Mouse (Mus musculus) liver, embryonic 13.5 days (tissue): ENCODE results near the gene Ap5z1. TPM values are rescaled to one million over a fixed set of nuclear protein-coding genes. Genes with fewer than 3 reads are reported as not detected.

ENCODE experiments used
- ATAC-seq: fragments of 200-750 bp; cut with Nextera tagmentation; 2 replicates; pipeline ENCODE4 v1.8.0; 2017; ENCODE audit warnings: low read depth, mild to moderate bottlenecking, moderate number of reproducible peaks, moderate library complexity
- DNase-seq: peaks from one replicate; pipeline ENCODE4 v3.0.0; 2022
- H3K27ac ChIP-seq: fragments of 300-500 bp; sonication (generic); 2 replicates; pipeline ENCODE4 v1.5.1; 2015; ENCODE audit warnings: moderate library complexity, mild to moderate bottlenecking, inconsistent platforms
- H3K27me3 ChIP-seq: fragments of 300-500 bp; sonication (generic); 2 replicates; pipeline ENCODE4 v1.6.1; 2015; ENCODE audit warnings: mild to moderate bottlenecking, inconsistent platforms
- H3K36me3 ChIP-seq: fragments of 300-500 bp; sonication (generic); 2 replicates; pipeline ENCODE4 v1.6.1; 2015; ENCODE audit warnings: mild to moderate bottlenecking, inconsistent platforms
- H3K4me1 ChIP-seq: fragments of 300-500 bp; sonication (generic); replicated peaks from 2 replicates; pipeline ENCODE4 v1.6.1; 2015; ENCODE audit warnings: inconsistent platforms
- H3K4me2 ChIP-seq: fragments of 300-500 bp; sonication (generic); 2 replicates; pipeline ENCODE4 v1.6.1; 2015; ENCODE audit warnings: inconsistent platforms, mild to moderate bottlenecking, moderate library complexity
- H3K4me3 ChIP-seq: fragments of 300-500 bp; sonication (generic); replicated peaks from 2 replicates; pipeline ENCODE4 v1.5.1; 2015; ENCODE audit warnings: mild to moderate bottlenecking, inconsistent platforms
- H3K9ac ChIP-seq: fragments of 300-500 bp; sonication (generic); 2 replicates; pipeline ENCODE4 v1.6.1; 2015; ENCODE audit warnings: mild to moderate bottlenecking, inconsistent platforms
- H3K9me3 ChIP-seq: fragments of 300-500 bp; sonication (generic); replicated peaks from 2 replicates; pipeline ENCODE4 v1.6.1; 2016; ENCODE audit warnings: inconsistent platforms
- WGBS: fragments of 180-500 bp; shearing (Covaris S2); methylation state at CpG from one replicate; pipeline ENCODE4 v1.1.7; 2015; ENCODE audit not compliant: insufficient replicate concordance; 5-methylcytosine and 5-hydroxymethylcytosine counted together
- polyA plus RNA-seq: library from polyadenylated mRNA; unstranded; fragments of >200 nt; fragmentation: Nextera tagmentation; extraction: Ambion mirVana; gene quantifications from 2 replicates; pipeline ENCODE4 v1.2.1, GENCODE M21; 2015

The Ap5z1 gene
- polyA plus RNA-seq, 1 experiment from 2014 or later, result 4.5 TPM

DNA sequence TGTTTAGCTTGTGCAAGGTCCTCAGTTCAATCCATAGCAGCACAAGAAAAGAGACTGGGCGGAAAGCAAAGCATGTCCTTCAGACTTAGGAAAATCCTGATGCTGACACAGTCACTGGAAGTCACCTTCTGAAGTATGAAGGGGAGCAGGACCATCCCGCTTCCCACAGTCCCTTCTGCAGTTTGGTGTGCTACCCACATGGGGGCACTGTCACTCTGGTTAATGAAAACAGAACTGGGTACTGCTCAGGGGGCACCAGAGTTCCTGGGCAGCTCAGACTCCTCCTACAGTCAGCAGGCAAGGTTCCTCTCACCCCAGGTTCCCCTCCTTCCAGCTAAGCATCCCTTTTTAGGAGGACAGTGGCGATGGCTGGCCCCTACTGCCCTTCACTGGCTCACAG is 35.2 kb downstream of the Ap5z1 start:
- Histone ChIP-seq H3K4me3 (no peak overlapping the region), H3K9ac (no peak overlapping the region), H3K27me3 (peaks cover 6% of the 10 kb centered on the region; the same call in 1 of the 2 replicates), H3K9me3 (no peaks in the 10 kb centered on the region), H3K4me1 (no peaks in the 10 kb centered on the region), H3K4me2 (no peak overlapping the region), H3K27ac (no peak overlapping the region), H3K36me3 (no peaks in the 10 kb centered on the region)
- DNase-seq (no peak), ATAC-seq (no peak)
- 30% methylated on average over 3 of the region's 3 CpGs for WGBS

DNA sequence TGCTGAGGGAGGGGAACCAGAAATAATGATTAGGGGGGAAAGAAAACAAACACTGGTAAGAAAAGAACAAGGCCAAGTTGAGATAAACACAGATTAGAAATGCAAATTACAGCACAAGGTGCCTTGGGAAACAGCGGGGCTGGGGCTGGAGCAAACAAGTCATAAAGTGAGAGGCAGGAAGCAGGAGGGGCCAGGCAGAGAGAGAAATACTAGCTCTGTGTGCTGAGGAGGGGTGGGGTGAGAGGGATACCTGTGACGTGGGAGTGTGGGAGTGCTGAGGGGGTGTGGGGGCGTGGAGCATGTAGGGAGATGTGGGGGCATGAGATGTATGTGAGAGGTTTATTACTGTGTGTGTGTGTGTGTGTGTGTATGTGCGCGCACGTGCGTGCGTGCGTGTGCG is 37.2 kb downstream of the Ap5z1 start:
- no peak for DNase-seq
- H3K4me3 ChIP-seq, result no peak overlapping the region
- H3K27ac ChIP-seq, result no peak overlapping the region
- H3K9ac ChIP-seq, result no peak overlapping the region
- ATAC-seq, result no peak
- H3K4me1 ChIP-seq, result no peaks in the 10 kb centered on the region
- H3K36me3 ChIP-seq, result no peaks in the 10 kb centered on the region
- H3K27me3 ChIP-seq, result peaks cover 3% of the 10 kb centered on the region; the same call in 1 of the 2 replicates
- H3K4me2 ChIP-seq, result no peak overlapping the region
- WGBS, result 70% methylated on average over 10 of the region's 10 CpGs
- no peaks in the 10 kb centered on the region for H3K9me3 ChIP-seq

DNA sequence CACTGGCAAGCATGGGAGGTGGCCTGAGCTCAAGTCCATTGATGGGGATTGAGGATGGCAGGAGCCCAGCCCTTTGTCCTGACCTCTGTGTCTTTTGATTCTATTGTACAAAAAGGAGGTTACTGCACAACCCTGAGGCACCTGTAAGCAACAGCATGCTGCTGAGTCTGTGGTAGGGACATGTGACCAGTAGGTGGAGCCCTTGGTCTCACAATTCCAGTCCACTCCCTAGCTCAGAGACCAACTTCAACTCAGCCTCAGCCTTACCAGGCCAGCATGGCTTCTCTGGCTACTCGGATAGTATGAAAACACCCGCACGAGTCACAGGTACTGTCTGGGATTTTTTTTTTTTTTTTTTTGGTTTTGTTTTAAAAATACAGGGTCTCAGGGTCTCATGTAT is 38.7 kb downstream of the Ap5z1 start:
- DNase-seq (peak; percentile 66), ATAC-seq (peak; percentile 70)
- Histone ChIP-seq H3K9me3 (no peaks in the 10 kb centered on the region), H3K4me1 (no peaks in the 10 kb centered on the region), H3K4me2 (no peak overlapping the region), H3K27ac (no peak overlapping the region), H3K4me3 (no peak overlapping the region), H3K36me3 (no peaks in the 10 kb centered on the region), H3K27me3 (peaks cover 3% of the 10 kb centered on the region; the same call in 1 of the 2 replicates), H3K9ac (no peak overlapping the region)
- WGBS, result 3% methylated on average over 3 of the region's 3 CpGs

DNA sequence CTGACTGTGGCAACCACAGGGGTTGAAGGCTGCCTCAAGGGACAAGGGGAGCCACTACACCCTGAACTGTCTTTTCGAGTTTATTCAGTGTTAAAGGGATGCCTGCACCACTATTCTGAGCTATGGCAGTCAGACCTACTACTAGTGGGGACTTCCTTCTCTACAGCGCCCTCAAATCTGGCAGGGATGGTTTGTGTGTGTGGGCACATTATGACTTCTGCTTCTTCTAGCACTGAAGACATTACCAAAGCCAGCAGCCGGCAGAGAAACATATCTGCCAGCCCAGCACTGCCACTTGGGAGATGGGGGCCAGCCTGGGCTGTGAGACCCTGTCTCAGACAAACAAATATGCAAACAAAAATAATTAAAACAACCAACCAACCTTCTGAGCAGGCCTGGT is 40.4 kb downstream of the Ap5z1 start:
- H3K36me3 ChIP-seq, result no peaks in the 10 kb centered on the region
- H3K9me3 ChIP-seq, result no peaks in the 10 kb centered on the region
- ATAC-seq (no peak), DNase-seq (no peak)
- H3K9ac ChIP-seq, result no peak overlapping the region
- peaks cover 5% of the 10 kb centered on the region for H3K27me3 ChIP-seq
- 55% methylated on average over 3 of the region's 3 CpGs for WGBS
- H3K4me3 ChIP-seq, result no peak overlapping the region
- no peak overlapping the region for H3K27ac ChIP-seq
- no peak overlapping the region for H3K4me2 ChIP-seq
- no peaks in the 10 kb centered on the region for H3K4me1 ChIP-seq

DNA sequence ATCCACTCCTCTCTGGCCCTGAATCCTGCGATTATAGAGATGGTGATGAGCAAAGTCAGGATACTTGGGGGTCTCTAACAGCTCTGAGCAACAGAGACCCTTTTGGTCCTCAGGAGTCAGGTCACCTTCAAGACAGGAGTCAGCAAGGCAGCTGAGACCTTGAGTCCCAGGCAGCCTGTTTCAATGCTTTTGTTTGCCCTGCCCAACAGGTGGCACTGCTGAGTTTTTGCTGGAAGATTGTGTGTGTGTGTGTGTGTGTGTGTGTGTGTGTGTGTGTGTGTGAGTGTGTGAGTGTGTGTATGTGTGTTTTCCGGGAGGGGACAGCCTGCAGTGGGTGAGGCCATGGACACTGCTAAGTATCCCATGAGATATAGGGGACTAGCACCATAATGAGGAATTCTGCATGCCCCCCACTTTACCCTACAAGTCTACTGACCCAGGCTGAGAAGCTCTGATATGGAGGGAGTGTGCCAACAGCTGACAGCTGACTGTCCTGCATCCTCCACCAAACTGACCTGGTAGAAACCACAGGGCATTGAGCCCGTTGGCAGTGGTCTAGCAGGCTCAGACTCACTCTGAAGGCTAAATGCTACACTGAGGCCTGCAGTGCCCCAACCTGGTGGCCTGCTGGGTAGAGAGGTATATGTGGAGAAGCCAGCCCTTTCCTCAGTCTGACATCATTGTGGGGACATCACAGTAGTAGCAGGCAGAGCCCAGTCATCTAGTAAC is 42.1 kb downstream of the Ap5z1 start:
- H3K4me3 ChIP-seq, result no peak overlapping the region
- no peak overlapping the region for H3K9ac ChIP-seq
- no peaks in the 10 kb centered on the region for H3K9me3 ChIP-seq
- ATAC-seq, result no peak
- no peak overlapping the region for H3K4me2 ChIP-seq
- peaks cover 7% of the 10 kb centered on the region for H3K27me3 ChIP-seq
- no peak for DNase-seq
- 43% methylated on average over 3 of the region's 3 CpGs for WGBS
- H3K4me1 ChIP-seq, result no peaks in the 10 kb centered on the region
- no peaks in the 10 kb centered on the region for H3K36me3 ChIP-seq
- no peak overlapping the region for H3K27ac ChIP-seq

DNA sequence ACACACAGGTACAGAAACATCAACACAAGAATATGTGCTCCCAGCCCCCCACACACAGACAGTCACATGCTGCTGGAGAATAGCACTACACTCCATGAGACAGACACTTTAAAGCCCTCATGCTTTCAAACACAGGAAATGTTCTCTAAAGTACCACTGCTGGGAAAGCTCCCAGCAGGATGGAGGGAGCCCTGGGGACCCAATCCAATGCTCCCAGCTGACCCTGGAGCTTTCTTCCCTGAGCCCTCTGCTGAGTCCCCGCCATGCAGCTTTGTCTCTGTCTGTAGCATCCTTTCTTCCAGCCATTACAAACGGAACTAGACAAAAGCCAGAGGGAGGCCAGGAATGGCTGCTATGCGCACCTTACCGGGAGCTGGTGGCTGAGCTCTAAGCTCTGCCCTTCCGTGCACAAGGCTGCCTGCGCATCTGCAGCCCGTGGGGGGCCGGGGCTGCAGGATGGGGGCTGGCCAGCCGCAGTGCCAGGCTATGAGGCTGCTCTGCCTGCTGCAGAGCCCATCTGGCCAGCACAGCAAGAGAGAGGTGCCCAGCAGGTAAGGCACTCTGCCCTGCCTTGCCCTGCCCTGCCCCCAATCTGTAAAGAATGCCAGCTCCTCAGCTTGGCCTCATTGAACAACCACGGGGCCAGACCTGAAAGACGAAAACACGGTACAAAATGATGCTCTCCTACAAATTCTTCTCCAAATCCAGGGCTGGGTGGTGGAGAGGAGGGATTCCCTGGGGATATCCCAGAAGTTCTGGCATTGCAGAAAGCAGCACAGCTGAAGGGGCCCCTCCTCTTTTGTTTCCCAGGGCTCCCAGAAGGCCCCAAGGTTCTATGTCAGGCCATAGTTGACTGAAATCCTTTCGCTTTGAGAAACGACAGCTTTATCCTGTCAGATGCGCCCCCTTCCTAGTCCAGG is 45.7 kb downstream of the Ap5z1 start:
- Histone ChIP-seq H3K4me1 (no peaks in the 10 kb centered on the region), H3K36me3 (no peaks in the 10 kb centered on the region), H3K27me3 (peaks cover 7% of the 10 kb centered on the region), H3K4me2 (no peak overlapping the region), H3K9ac (no peak overlapping the region), H3K9me3 (no peaks in the 10 kb centered on the region), H3K27ac (no peak overlapping the region), H3K4me3 (no peak overlapping the region)
- ATAC-seq, result no peak
- no peak for DNase-seq
- 39% methylated on average over 15 of the region's 15 CpGs for WGBS

DNA sequence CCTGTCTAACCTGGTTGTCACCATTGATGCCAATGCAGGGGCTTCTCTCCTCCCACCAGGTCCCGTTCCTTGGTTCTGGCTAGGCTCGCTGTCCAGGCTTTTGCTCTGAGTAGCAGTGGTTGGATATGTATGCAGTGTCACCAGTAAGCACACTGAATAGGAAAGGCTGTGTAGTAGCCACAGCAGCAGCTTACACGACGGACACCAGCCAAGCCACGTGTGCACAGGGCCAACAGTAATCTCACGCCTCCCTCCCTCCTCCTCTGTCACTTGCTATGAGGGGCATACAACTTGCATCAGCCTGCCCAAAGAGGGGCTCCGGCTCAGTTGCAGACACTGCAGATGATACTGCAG is 46.3 kb downstream of the Ap5z1 start:
- Histone ChIP-seq H3K36me3 (no peaks in the 10 kb centered on the region), H3K9ac (no peak overlapping the region), H3K4me1 (no peaks in the 10 kb centered on the region), H3K27ac (no peak overlapping the region), H3K9me3 (no peaks in the 10 kb centered on the region), H3K4me2 (no peak overlapping the region), H3K4me3 (no peak overlapping the region), H3K27me3 (peaks cover 7% of the 10 kb centered on the region)
- WGBS, result 67% methylated on average over 7 of the region's 7 CpGs
- DNase-seq (no peak), ATAC-seq (no peak)

DNA sequence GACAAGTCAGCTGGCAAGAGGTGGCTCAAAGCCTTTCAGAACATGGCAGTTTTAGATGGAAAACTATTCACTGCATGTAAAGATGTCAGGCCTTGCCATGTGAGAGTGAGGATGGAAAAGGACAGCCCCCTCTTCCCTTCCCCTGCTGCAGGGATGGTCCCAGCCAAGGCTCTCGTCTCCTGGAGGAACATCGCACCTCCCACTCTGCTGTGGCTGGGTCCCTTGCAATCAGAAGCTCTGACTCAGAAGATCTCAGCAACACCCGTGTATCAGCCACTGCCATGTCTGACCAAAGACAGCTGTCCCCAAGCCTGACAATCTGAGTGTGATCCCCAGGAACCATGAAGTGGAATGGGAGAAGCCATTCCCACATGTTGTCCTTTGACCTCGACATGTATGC is 48.4 kb downstream of the Ap5z1 start:
- H3K4me2 ChIP-seq, result no peak overlapping the region
- H3K9ac ChIP-seq, result no peak overlapping the region
- WGBS, result 55% methylated on average over 4 of the region's 4 CpGs
- no peaks in the 10 kb centered on the region for H3K9me3 ChIP-seq
- no peaks in the 10 kb centered on the region for H3K4me1 ChIP-seq
- ATAC-seq, result no peak
- no peak overlapping the region for H3K27ac ChIP-seq
- DNase-seq, result no peak
- H3K4me3 ChIP-seq, result no peak overlapping the region
- no peaks in the 10 kb centered on the region for H3K36me3 ChIP-seq
- peaks cover 7% of the 10 kb centered on the region for H3K27me3 ChIP-seq

DNA sequence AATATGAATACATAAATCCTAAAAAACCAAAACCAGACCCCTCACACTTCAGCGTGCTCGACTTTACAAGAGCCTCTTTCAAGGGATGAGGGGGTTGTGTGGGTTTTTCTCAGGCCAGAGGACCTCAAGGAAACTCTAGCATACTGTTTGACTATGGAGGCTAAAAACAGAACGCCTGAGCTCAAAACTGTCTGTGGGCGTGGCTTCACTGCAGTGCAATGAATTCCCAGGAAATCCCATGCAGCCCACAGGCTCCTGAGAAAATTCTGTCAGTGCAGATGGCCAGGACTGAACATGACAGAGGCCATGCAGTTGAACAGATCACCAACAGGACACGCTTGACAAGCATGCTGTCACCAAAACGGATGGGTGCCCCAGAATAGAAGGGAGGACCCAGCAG is 55.2 kb downstream of the Ap5z1 start:
- Histone ChIP-seq H3K9ac (no peak overlapping the region), H3K27ac (no peak overlapping the region), H3K36me3 (no peaks in the 10 kb centered on the region), H3K4me3 (no peak overlapping the region), H3K4me1 (peaks cover 18% of the 10 kb centered on the region), H3K9me3 (no peaks in the 10 kb centered on the region), H3K27me3 (no peaks in the 10 kb centered on the region), H3K4me2 (no peak overlapping the region)
- no peak for DNase-seq
- ATAC-seq, result no peak
- WGBS, result 47% methylated on average over 6 of the region's 6 CpGs

DNA sequence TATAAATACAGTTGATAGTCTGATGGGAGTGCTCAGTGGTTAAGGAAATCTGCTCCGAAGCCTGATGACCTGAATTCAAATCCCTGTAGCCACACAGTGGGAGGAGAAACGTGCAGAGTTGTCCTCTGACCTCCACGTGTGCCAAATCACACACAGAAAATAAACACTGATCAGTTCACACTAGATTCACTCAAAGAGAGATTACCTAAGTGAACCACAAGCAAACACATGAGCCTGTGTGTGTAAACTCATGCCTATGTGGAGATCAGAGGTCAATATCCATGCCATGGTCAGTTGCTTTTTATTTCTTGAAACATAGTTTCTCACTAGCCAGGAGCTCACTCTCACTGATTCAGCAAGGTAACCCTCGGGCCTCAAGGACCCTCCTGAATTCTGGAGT is 56.6 kb downstream of the Ap5z1 start:
- Histone ChIP-seq H3K36me3 (no peaks in the 10 kb centered on the region), H3K4me1 (peaks cover 18% of the 10 kb centered on the region), H3K4me3 (no peak overlapping the region), H3K9ac (no peak overlapping the region), H3K27ac (peak overlapping the region; percentile 83), H3K9me3 (no peaks in the 10 kb centered on the region), H3K27me3 (no peaks in the 10 kb centered on the region), H3K4me2 (0 out of 2 replicates have a peak overlapping the region, but pooled peaks have one; percentile 27)
- DNase-seq (no peak), ATAC-seq (no peak)
- WGBS, result 57% methylated on average over 4 of the region's 4 CpGs

DNA sequence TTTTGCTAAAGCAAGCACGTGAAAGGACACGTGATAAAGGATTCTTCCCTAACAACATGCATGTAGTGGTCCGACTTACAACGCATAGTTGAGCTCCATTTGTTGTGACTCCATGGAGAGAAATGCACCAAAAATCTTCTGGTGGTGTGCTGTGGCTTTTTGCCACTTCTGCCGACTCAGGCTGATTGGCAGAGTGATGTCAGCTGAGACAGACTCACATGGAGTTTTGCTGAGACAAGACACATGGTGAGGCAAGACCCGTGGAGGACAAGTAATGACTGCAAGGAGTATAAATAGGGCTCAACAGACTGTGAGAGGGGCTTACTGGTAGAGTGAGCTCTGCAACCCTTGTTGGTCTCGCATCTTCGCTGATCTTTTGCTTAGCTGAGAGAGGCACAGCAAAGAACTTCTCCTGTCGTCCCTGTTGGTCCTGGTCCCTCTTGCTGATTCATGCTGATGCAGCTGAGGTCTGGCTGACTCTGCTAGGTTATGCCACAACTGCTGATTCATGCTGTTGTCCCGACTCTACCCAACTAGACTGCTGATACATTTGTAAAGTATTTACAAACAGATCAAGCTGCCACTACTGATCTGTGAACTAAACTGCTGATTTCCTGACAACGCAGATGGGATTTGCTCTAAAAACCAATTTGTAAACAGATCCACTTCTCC is 57.6 kb downstream of the Ap5z1 start:
- peaks cover 18% of the 10 kb centered on the region for H3K4me1 ChIP-seq
- ATAC-seq, result peak; percentile 95
- no peaks in the 10 kb centered on the region for H3K27me3 ChIP-seq
- H3K4me2 ChIP-seq, result peak overlapping the region; percentile 27; the same call in 1 of the 2 replicates
- no peak overlapping the region for H3K4me3 ChIP-seq
- H3K27ac ChIP-seq, result peak overlapping the region; percentile 83
- H3K36me3 ChIP-seq, result no peaks in the 10 kb centered on the region
- H3K9ac ChIP-seq, result peak overlapping the region; percentile 26; the same call in 1 of the 2 replicates
- DNase-seq, result peak; percentile 68
- H3K9me3 ChIP-seq, result no peaks in the 10 kb centered on the region
- WGBS, result 54% methylated on average over 11 of the region's 11 CpGs
